Mouse (Mus musculus) ES-E14 (cell line): ENCODE results near the gene Ccdc183. TPM values are rescaled to one million over a fixed set of nuclear protein-coding genes. Genes with fewer than 3 reads are reported as not detected.

Source experiments
- DNase-seq: peaks from one replicate; pipeline ENCODE4 v3.0.0-alpha.2; 2013; ENCODE audit warnings: low read depth, low spot score
- H3K27ac ChIP-seq: 2 replicates; pipeline ENCODE4 v1.5.1; 2012; ENCODE audit warnings: low read depth, mild to moderate bottlenecking, low read length, moderate library complexity, mixed read lengths; ENCODE audit not compliant: poor library complexity, insufficient read depth, severe bottlenecking
- H3K36me3 ChIP-seq: 2 replicates; pipeline ENCODE4 v1.6.1; 2012; ENCODE audit warnings: mild to moderate bottlenecking, low read length, moderate library complexity, mixed read lengths; ENCODE audit not compliant: control insufficient read depth, poor library complexity, insufficient read depth, severe bottlenecking
- H3K4me1 ChIP-seq, 2 experiments: fragments of 150-350 bp in 1 of 2; sonication (generic) in 1 of 2; 2 replicates each; pipeline ENCODE4 v1.6.1; 2012; ENCODE audit warnings: low read length in 2 of 2, mild to moderate bottlenecking in 1 of 2, mixed read lengths in 1 of 2; ENCODE audit not compliant: control insufficient read depth in 2 of 2, insufficient read depth in 2 of 2, poor library complexity in 1 of 2
- H3K4me3 ChIP-seq, 2 experiments: fragments of 150-350 bp in 1 of 2; sonication (generic) in 1 of 2; 2 replicates each; pipeline ENCODE4 v1.5.1; 2012; ENCODE audit warnings: low read length in 2 of 2, low read depth in 1 of 2, mild to moderate bottlenecking in 1 of 2, mixed read lengths in 1 of 2; ENCODE audit not compliant: insufficient read depth in 1 of 2, poor library complexity in 1 of 2, severe bottlenecking in 1 of 2
- H3K9ac ChIP-seq: 2 replicates; pipeline ENCODE4 v1.6.1; 2012; ENCODE audit warnings: low read depth, mild to moderate bottlenecking, low read length, mixed read lengths; ENCODE audit not compliant: poor library complexity, insufficient read depth, severe bottlenecking
- H3K9me3 ChIP-seq: fragments of 150-350 bp; sonication (generic); 2 replicates; pipeline ENCODE4 v1.6.1; 2012; ENCODE audit warnings: low read depth, mild to moderate bottlenecking, low read length; ENCODE audit not compliant: control insufficient read depth, insufficient read depth
- CHD2 ChIP-seq: IDR thresholded peaks from 2 replicates; pipeline ENCODE4 v1.6.1; 2014; ENCODE audit warnings: mild to moderate bottlenecking, low read depth, low read length, inconsistent platforms
- HCFC1 ChIP-seq: IDR thresholded peaks from 2 replicates; pipeline ENCODE4 v1.6.1; 2012; ENCODE audit warnings: low read length, inconsistent platforms, borderline replicate concordance; ENCODE audit not compliant: insufficient read depth
- MAFK ChIP-seq: IDR thresholded peaks from 2 replicates; pipeline ENCODE4 v1.6.1; 2014; ENCODE audit warnings: mild to moderate bottlenecking, low read depth, low read length, inconsistent platforms; ENCODE audit not compliant: insufficient read depth
- ZC3H11A ChIP-seq: IDR thresholded peaks from 2 replicates; pipeline ENCODE4 v1.6.1; 2012; ENCODE audit warnings: low read depth, mild to moderate bottlenecking, inconsistent platforms, low read length, borderline replicate concordance
- ZNF384 ChIP-seq: IDR thresholded peaks from 2 replicates; pipeline ENCODE4 v1.6.1; 2012; ENCODE audit warnings: low read depth, low read length, inconsistent platforms
- in situ Hi-C, 2 experiments: fragments of 600-800 bp; cut with MboI; formaldehyde crosslinking; loops; one replicate each; pipeline ENCODE4 v1.15.1; 2025; ENCODE audit warnings: low sequenced_read_pairs in 2 of 2, inconsistent platforms in 1 of 2; ENCODE audit not compliant: unreplicated experiment in 2 of 2
- total RNA-seq: library from RNA; depleted of rRNA; stranded (reverse); fragments of 300-350 nt; gene quantifications from 2 replicates; pipeline ENCODE4 v1.2.3, GENCODE M21; 2012; rRNA removed

The Ccdc183 gene
- 0.04 TPM in 1 of 2 replicates, not detected in the other for total RNA-seq

- Histone ChIP-seq H3K4me3 (peak within 1 kb of the TSS; percentile 42 to 54; a peak in 3 of 4 replicates), H3K27ac (no peak within 1 kb of the TSS), H3K4me1 (no peaks in the 10 kb centered on the region; a peak in 1 of 4 replicates), H3K9ac (no peak within 1 kb of the TSS), H3K9me3 (no peaks in the 10 kb centered on the region), H3K36me3 (no peaks in the 10 kb centered on the region; the same call in 1 of the 2 replicates)
- in situ Hi-C loops: no loop called here
- TF ChIP-seq HCFC1 (no peak), CHD2 (no peak), MAFK (no peak), ZC3H11A (no peak), ZNF384 (no peak)
- DNase-seq: no peak
These were observed at the start of gene Ccdc183 for GRCm38 (mm10) chr2:25617578-25617977. Gene Ccdc183, minus strand, starts transcription at chr2:25617678.

GRCm38 (mm10) chr2:25666516-25666915 is 49.0 kb upstream of the Ccdc183 start:
- Histone ChIP-seq H3K9ac (no peak overlapping the region), H3K4me1 (no peaks in the 10 kb centered on the region), H3K9me3 (no peaks in the 10 kb centered on the region), H3K27ac (no peak overlapping the region), H3K36me3 (no peaks in the 10 kb centered on the region), H3K4me3 (no peak overlapping the region)
- in situ Hi-C loops: no loop called here
- TF ChIP-seq CHD2 (no peak), HCFC1 (no peak), ZC3H11A (no peak), ZNF384 (no peak), MAFK (no peak)
- no peak for DNase-seq

- Histone ChIP-seq H3K9me3 (no peaks in the 10 kb centered on the region), H3K9ac (no peak overlapping the region), H3K27ac (no peak overlapping the region), H3K4me3 (no peak overlapping the region), H3K36me3 (no peaks in the 10 kb centered on the region), H3K4me1 (no peaks in the 10 kb centered on the region)
- in situ Hi-C loops: no loop called here
- DNase-seq: no peak
- TF ChIP-seq ZNF384 (no peak), CHD2 (no peak), MAFK (no peak), HCFC1 (no peak), ZC3H11A (no peak)
These were observed 46.6 kb upstream of the Ccdc183 start for GRCm38 (mm10) chr2:25664125-25664524.

- H3K27ac ChIP-seq: no peak overlapping the region
- H3K36me3 ChIP-seq: no peaks in the 10 kb centered on the region
- TF ChIP-seq ZNF384 (no peak), MAFK (no peak), CHD2 (no peak), ZC3H11A (0 out of 2 replicates have a peak, but pooled peaks have one; percentile 27)
- no peak overlapping the region for H3K4me3 ChIP-seq
- in situ Hi-C loops: no loop called here
- no peaks in the 10 kb centered on the region for H3K4me1 ChIP-seq
- peak; percentile 15 for DNase-seq
- no peak overlapping the region for H3K9ac ChIP-seq
- H3K9me3 ChIP-seq: no peaks in the 10 kb centered on the region
These were observed 46.0 kb upstream of the Ccdc183 start for GRCm38 (mm10) chr2:25663511-25663910.

GRCm38 (mm10) chr2:25661245-25661970 is 43.9 kb upstream of the Ccdc183 start:
- TF ChIP-seq MAFK: no peak
- no peak for TF ChIP-seq HCFC1
- no peak for TF ChIP-seq CHD2
- TF ChIP-seq ZNF384: no peak
- no peak for TF ChIP-seq ZC3H11A
- Histone ChIP-seq H3K9ac (no peak overlapping the region), H3K4me3 (no peak overlapping the region), H3K4me1 (no peaks in the 10 kb centered on the region), H3K27ac (no peak overlapping the region), H3K36me3 (no peaks in the 10 kb centered on the region), H3K9me3 (no peaks in the 10 kb centered on the region)
- in situ Hi-C loops: no loop called here
- DNase-seq: no peak
